Mouse (Mus musculus): ENCODE measurements at regions not wholly inside any gene's neighbourhood (a gene's known extent, or its start where the extent isn't known, plus 50 kb on each side); places are given as distances from the start of the nearest gene placed in this dataset.

- Histone ChIP-seq H3K79me2 (replicated peaks; ENCODE audit: control insufficient read depth, extremely low read depth, insufficient read depth, poor library complexity, severe bottlenecking) (no peaks in the 10 kb centered on the region), H3K4me2 (ENCODE audit: insufficient read depth, low read depth, poor library complexity, severe bottlenecking) (no peak overlapping the region), H3K4me1 (ENCODE audit: control insufficient read depth in 1 of 2, insufficient read depth in 2 of 2) (peaks cover 3 to 13% of the 10 kb centered on the region in 2 experiments; a peak in 2 of 4 replicates), H3K4me3 (replicated peaks in 1 of 3; ENCODE audit: low read depth in 2 of 3, low read length in 2 of 3, poor library complexity in 1 of 3) (no peak overlapping the region), H3K27me3 (replicated peaks) (no peaks in the 10 kb centered on the region), H3K36me3 (replicated peaks in 1 of 2; ENCODE audit: control insufficient read depth in 1 of 2, insufficient read depth in 1 of 2, low read length in 1 of 2) (no peaks in the 10 kb centered on the region), H3K9me3 (replicated peaks; ENCODE audit: low read length) (no peaks in the 10 kb centered on the region), H3K27ac (ENCODE audit: insufficient read depth, low read depth) (no peak overlapping the region), H3K9ac (ENCODE audit: insufficient read depth, low read depth) (no peak overlapping the region)
- dilution Hi-C loops (cut with MboI; ENCODE audit: extremely low pct_ligation_motif_present, extremely low pct_unique_long_range_greater_than_20kb, low sequenced_read_pairs) = no loop called here
- no peak for TF ChIP-seq CTCF (conservative IDR thresholded peaks at IDR 0.05 in 1 of 2, IDR thresholded peaks at IDR 0.05 in 1 of 2; ENCODE audit: low read depth in 2 of 2, low read length in 2 of 2)
- TF ChIP-seq EP300 (IDR thresholded peaks at IDR 0.05; ENCODE audit: low read length) = no peak
- no peak for TF ChIP-seq CHD1 (IDR thresholded peaks at IDR 0.05; ENCODE audit: low read depth, low read length)
- TF ChIP-seq E2F4 (IDR thresholded peaks at IDR 0.05; ENCODE audit: insufficient replicate concordance, low read depth, low read length) = no peak
- no peak for TF ChIP-seq UBTF (IDR thresholded peaks at IDR 0.05; ENCODE audit: low read depth, low read length)
- TF ChIP-seq USF1 (IDR thresholded peaks at IDR 0.05; ENCODE audit: low read depth, low read length) = no peak
- no peak for TF ChIP-seq BHLHE40 (IDR thresholded peaks at IDR 0.05; ENCODE audit: low read depth, low read length)
- TF ChIP-seq TBP (conservative IDR thresholded peaks at IDR 0.05; ENCODE audit: low read depth, low read length) = no peak
- TF ChIP-seq PAX5 (IDR thresholded peaks at IDR 0.05; ENCODE audit: low read length) = no peak
- no peak for TF ChIP-seq GABPA (IDR thresholded peaks at IDR 0.05; ENCODE audit: insufficient replicate concordance, low read depth, low read length)
- no peak for TF ChIP-seq JUND (conservative IDR thresholded peaks at IDR 0.05; ENCODE audit: low read depth, low read length)
- TF ChIP-seq ETS1 (conservative IDR thresholded peaks at IDR 0.05; ENCODE audit: low read depth, low read length) = no peak
- no peak for TF ChIP-seq SIN3A (IDR thresholded peaks at IDR 0.05; ENCODE audit: low read length)
- no peak for TF ChIP-seq MXI1 (IDR thresholded peaks at IDR 0.05; ENCODE audit: low read depth, low read length)
- no peak for TF ChIP-seq POLR2AphosphoS2 (IDR thresholded peaks at IDR 0.05; ENCODE audit: low read depth, low read length)
- TF ChIP-seq MAFK (IDR thresholded peaks at IDR 0.05; ENCODE audit: insufficient replicate concordance, low read length) = no peak
- no peak for DNase-seq (ENCODE audit: extremely low read depth)
- in situ Hi-C loops (cut with MboI; ENCODE audit: low pct_ligation_motif_present, low pct_unique_long_range_greater_than_20kb, low sequenced_read_pairs) = loop anchor here (25.0 kb wide), 1 partner anchor 338 kb away; no protein-coding TSS in a partner anchor
These were observed 66.2 kb upstream of the Igfbp7 start for GRCm38 (mm10) chr5:77473896-77474486.

GRCm38 (mm10) chr5:77469236-77469766, 61.5 kb upstream of the Igfbp7 start:
- H3K9ac ChIP-seq (ENCODE audit: insufficient read depth, low read depth) = no peak overlapping the region
- DNase-seq (ENCODE audit: extremely low read depth) = no peak
- H3K4me1 ChIP-seq (ENCODE audit: control insufficient read depth in 1 of 2, insufficient read depth in 2 of 2) = peaks cover 5 to 17% of the 10 kb centered on the region in 2 experiments; a peak in 2 of 4 replicates
- no peak overlapping the region for H3K4me3 ChIP-seq (replicated peaks in 1 of 3; ENCODE audit: low read depth in 2 of 3, low read length in 2 of 3, poor library complexity in 1 of 3)
- no peaks in the 10 kb centered on the region for H3K79me2 ChIP-seq (replicated peaks; ENCODE audit: control insufficient read depth, extremely low read depth, insufficient read depth, poor library complexity, severe bottlenecking)
- no peaks in the 10 kb centered on the region for H3K36me3 ChIP-seq (replicated peaks in 1 of 2; ENCODE audit: control insufficient read depth in 1 of 2, insufficient read depth in 1 of 2, low read length in 1 of 2)
- in situ Hi-C loops (cut with MboI; ENCODE audit: low pct_ligation_motif_present, low pct_unique_long_range_greater_than_20kb, low sequenced_read_pairs) (loop anchor here (25.0 kb wide), 1 partner anchor 343 kb away; no protein-coding TSS in a partner anchor), dilution Hi-C loops (cut with MboI; ENCODE audit: extremely low pct_ligation_motif_present, extremely low pct_unique_long_range_greater_than_20kb, low sequenced_read_pairs) (no loop called here)
- TF ChIP-seq PAX5 (IDR thresholded peaks at IDR 0.05; ENCODE audit: low read length) (no peak), HCFC1 (IDR thresholded peaks at IDR 0.05; ENCODE audit: low read depth, low read length) (no peak), NELFE (IDR thresholded peaks at IDR 0.05; ENCODE audit: low read depth, low read length) (no peak), EP300 (IDR thresholded peaks at IDR 0.05; ENCODE audit: low read length) (no peak), UBTF (IDR thresholded peaks at IDR 0.05; ENCODE audit: low read depth, low read length) (no peak), POLR2AphosphoS2 (IDR thresholded peaks at IDR 0.05; ENCODE audit: low read depth, low read length) (no peak), JUN (IDR thresholded peaks at IDR 0.05; ENCODE audit: insufficient read depth, low read depth, low read length) (no peak), POLR2A (IDR thresholded peaks at IDR 0.05; ENCODE audit: low read depth, low read length) (no peak), ZC3H11A (IDR thresholded peaks at IDR 0.05; ENCODE audit: low read depth, low read length) (no peak), RAD21 (IDR thresholded peaks at IDR 0.05; ENCODE audit: low read depth, low read length) (no peak), NRF1 (IDR thresholded peaks at IDR 0.05; ENCODE audit: low read depth, low read length) (no peak), MAFK (IDR thresholded peaks at IDR 0.05; ENCODE audit: insufficient replicate concordance, low read length) (no peak)
- no peaks in the 10 kb centered on the region for H3K9me3 ChIP-seq (replicated peaks; ENCODE audit: low read length)
- no peak overlapping the region for H3K27ac ChIP-seq (ENCODE audit: insufficient read depth, low read depth)
- no peak overlapping the region for H3K4me2 ChIP-seq (ENCODE audit: insufficient read depth, low read depth, poor library complexity, severe bottlenecking)
- H3K27me3 ChIP-seq (replicated peaks) = no peaks in the 10 kb centered on the region
